Mouse (Mus musculus): ENCODE results near the gene Taok1. TPM values are rescaled to one million over a fixed set of nuclear protein-coding genes. Genes with fewer than 3 reads are reported as not detected.
"Not testable (repeated sequence)": the region's sequence is repeated elsewhere in the genome, so short reads cannot be mapped to it uniquely, and the experiment has no call there.

Gene Taok1
- total RNA-seq (2021): 10 to 100 TPM; 62.0 to 62.8 TPM

DNA sequence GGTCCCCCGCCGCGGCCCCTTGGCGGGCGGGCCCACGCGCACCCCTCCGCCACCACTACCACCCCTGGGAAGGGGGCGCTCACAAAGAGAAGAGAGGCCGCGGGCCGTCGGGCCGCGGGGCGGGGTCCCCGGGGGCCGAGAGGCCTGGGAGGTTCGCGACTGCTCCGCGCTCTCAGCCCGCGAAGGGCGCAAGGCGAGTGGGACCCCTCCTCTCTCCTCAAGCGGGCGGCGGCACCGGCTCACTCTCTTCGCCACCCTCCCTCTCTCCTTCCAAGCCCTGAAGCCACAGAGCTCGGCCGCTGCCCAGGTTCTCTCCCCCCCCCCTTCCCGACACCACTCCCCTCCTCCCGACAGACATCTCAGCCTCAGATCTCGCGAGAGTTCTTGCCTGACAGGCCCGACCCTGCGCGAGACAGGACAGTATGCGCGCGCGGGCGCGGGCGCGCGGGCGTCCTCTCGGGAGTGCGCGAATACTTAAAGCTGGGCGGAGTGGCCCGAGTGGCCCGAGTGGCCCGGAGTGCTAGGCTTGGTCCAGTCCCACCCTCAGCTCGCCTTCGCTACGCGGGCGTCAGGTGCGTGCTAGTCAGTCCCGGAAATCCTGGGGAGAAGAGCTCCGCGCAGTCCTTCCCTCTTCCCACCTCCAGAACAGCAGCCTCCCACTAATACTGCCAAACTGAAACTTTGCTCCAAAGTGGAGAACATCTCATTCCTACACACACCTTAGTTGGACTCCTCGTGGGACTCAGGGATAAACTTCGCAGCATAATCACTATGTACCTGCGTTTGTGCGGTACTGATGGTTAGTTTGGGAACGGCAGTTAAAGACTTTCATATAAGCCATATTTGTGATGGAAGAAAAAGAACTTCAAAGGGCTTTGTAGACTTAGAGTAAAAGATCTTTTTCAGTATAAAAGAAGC is at the start of gene Taok1:
Gene Taok1, minus strand, starts transcription at position 278 of the 918 bp plus-strand sequence.
- peak; percentile 98 for DNase-seq

DNA sequence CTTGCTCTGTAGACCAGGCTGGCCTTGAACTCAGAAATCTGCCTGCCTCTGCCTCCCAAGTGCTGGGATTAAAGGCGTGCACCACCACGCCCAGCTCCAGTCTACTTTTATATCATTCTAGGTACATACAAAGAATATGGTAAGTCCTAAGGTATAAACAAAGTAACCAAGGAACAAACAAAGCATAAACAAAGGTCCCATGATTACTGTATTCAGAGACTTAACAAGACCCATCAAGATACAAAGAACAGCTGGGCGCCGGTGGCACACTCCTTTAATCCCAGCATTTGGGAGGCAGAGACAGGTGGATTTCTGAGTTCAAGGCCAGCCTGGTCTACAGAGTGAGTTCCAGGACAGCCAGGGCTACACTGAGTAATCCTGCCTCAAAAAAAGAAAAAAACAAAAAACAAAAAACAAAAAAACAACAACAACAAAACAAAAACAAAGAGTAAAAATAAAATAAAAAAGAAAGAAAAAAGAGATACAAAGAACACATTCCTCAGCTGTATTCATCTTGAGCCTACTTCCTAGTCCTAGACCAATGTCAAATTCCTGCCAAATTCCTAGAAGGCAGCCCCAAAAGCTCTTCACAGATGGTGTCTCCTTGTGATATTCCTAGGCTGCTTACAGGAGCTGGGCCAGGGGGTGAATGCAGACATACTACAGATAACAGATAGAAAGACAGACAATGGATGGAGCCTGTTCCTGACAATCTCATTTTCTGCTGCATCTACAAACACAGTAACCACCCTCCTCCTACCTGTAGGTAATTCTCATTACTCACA is 46.0 kb upstream of the Taok1 start:
- not testable (repeated sequence) for DNase-seq

DNA sequence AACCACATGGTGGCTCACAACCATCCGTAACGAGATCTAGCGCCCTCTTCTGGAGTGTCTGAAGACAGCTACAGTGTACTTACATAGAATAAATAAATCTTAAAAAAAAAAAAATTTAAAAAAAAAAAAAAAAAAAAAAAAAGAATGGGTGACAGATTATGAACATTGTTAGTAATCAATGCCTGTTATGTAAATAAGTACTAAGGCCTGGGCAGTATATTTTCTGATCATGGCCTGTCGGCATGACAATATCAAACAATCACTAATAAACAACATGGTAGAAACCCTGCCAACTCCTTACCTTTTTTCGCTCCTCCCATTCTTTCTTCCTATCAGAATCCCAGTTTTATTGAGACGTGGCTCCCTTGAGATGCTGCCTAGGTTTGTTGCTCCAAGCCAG is 44.9 kb upstream of the Taok1 start:
- DNase-seq: no peak

DNA sequence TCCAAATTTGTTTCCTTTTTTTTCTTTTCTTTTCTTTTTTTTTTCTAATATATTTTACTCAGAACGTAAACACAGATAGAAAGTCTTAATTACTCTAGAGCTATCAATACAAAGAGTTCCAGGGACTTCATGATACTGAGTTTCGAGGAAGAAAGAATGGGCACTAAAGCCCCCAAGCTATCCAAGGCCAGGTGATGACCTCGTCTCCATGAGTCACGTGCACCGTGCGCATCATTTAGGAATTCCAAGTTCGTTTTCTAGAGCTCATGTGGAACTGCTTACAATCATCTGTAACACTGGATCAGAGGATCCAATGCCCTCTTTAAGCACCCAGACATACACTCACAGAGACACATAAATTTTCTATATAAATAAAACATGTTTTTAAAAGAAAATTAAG is 41.3 kb upstream of the Taok1 start:
- no peak for DNase-seq

DNA sequence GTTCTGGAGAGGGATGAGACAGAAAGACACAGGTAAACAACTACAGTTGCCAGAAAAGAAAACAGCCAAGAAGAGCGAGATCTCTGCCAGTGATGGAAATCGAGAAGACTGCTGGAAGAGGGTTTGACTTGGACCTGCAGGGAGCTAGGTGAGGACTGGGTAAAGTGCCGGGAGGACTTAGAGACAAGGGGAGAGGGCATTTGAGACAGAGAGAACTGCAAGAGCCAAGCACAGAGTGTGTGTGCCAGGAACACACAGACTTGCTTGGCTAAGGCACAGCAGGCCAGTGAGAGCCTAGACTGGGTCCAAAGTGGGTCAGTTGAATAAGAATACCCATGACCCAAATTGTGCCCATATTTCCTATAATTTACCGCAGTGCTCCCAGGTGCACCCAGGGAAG is 37.9 kb upstream of the Taok1 start:
- DNase-seq: no peak

DNA sequence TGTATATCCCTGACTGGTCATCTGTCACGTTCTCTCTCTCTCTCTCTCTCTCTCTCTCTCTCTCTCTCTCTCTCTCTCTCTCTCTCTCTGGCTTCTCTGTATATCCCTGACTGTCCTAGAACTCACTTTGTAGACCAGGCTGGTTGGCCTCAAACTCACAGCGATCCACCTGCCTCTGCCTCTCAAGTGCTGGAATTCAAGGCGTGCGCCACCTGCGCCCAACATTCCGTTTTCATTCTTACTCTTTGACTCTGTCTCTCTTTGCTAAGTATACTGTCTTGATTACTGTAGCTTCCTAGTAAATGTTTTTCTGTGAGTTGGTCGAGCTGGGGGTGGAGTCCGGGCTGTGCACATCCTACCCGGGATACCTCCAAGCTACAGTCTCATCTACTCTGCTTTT is 33.8 kb upstream of the Taok1 start:
- DNase-seq: no peak

DNA sequence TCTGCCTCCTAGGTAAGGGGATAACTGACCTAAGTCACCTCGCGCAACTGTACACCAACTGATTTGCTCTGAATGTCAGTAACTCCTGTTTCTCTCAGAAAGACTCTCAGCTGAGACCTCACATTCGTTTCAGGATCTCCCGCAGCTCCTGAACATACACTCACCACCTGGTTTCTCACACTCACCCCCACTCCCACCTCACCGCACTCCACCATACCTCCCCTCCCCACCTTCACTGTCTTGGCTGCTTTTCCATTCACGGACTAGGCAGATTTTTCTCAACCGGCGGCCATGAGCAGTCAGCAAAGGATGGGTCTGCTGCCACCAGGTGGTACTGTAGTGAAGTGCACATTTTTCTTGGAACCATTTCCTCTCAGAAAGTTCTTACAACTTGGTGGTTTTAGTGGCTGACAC is 22.6 kb upstream of the Taok1 start:
- DNase-seq: peak; percentile 86

DNA sequence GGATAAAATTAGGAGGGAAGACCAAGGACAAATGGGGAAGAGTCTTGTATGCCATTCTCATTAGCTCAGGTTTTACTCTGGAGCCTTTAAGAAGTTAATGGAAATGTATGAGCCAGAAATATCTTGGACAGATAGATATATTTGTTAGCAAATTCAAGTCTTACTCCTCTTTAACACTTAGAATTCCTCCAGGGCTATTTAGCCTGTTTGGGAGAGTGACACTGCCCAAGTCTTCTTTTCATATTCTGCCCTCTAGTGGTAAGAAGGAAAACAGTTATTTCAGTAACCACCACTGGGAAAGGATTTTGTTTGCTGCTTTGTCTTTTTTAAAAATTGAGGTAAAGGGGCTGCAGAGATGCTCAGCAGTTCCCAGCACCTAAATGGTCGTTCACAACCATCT is 21.9 kb upstream of the Taok1 start:
- DNase-seq: no peak

DNA sequence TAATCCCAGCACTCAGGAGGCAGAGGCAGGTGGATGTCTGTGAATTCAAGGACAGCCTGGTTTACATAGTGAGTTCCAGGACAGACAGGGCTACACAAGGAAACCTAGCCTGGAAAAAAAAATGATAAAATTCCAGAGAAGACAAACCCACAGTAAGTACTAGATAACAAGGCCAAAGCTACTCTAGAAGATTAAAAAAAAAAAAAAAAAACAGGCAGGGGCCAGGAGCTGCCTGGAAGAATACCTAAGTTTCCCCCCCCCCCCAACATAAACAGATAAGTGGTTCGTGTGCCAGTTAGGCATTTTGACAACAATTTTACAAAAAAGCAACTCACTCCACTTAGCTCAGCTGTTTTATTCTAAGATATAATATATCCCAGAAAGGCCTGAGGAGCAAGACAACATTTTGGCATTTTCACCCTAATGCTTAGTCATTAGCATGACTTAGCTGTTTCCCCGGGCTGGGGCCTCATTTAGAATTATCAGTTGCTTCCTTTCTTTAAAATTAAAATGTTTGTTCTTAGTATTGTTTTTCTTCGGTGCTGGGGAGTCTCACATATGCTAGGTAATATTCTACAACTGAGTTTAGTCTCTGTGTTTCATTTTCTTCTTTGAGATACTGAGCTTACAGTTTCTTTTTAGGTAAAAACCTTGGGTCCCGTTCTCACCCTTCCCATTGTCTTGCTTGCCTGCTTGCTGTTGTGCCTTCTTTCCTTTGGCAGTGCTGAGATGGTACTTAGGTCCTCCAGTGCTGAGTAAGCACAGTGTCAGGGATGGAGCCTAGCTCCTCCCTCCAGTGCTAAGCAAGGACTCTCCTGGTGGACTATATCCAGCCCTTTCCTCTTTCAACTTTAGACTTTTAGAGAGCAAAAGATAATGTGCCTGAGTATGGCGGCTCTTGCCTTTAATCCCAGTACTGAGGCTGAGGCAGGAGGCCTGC is 19.3 kb upstream of the Taok1 start:
- DNase-seq: no peak

DNA sequence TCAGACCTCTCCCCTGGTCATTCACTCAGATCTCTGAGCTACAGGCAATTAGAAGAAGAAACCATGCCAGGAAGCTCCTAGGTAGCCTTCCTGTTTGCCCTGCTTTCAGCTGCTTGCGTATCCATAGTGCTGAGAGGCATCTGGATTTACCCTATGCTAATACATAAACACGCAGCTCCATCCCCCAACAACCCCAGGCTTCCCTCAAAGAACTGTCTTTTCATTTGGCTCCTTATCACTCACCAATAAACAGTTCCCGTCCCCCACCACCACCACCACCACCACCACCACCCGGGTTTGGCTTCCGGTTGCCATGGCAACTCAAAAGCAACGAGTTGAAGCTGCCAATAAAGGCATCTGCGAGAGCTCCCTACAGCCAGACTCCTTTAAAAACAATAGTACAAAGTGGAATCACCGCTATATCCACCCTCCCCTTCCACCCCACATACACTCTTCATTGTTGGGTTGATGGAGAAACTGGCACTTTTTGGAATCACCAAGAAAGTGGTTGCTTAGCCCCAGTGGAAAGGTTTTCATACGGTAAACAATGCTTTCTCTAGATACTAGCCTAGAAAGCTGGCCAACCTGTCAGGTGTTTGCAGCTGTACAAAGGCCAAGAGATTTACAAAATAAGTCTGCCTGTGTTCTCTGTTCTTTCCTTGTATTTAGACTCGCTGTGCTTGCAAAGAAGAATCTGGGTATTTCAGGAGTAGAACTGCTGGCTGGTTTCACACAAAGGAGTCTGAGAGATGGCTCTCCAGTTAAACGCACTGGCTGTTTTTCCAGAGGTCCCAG is 17.6 kb upstream of the Taok1 start:
- peak; percentile 47 for DNase-seq

DNA sequence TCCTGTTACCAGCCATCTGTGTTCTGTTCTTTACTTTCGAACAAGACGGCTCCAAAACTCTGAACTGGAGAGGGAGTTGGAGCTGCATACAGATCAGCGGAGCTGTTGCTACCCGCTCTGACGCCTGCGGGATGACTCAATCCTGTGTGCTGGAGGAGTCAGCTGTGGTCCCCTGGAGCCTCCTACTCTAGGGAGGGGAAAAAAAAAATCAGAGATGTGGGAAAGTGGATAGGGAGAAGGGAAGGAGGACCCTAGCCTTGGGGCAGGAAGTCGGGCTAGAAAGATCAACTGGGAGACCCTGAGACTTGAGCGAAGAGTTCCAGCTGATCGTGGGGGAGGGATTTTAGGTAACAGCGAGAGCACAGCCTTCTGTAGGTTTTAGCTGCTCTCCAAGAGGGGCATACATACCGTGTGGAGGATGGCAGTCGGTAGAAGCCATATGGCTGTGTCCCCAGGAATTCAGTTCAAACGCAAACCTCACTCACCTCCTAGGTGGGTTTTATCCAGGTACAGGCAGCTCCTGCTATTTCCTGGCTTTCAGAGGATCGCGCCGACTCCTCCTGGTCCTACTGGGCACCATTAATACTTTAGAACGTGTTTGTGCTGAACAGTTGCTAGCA is 16.9 kb upstream of the Taok1 start:
- DNase-seq: peak; percentile 52

DNA sequence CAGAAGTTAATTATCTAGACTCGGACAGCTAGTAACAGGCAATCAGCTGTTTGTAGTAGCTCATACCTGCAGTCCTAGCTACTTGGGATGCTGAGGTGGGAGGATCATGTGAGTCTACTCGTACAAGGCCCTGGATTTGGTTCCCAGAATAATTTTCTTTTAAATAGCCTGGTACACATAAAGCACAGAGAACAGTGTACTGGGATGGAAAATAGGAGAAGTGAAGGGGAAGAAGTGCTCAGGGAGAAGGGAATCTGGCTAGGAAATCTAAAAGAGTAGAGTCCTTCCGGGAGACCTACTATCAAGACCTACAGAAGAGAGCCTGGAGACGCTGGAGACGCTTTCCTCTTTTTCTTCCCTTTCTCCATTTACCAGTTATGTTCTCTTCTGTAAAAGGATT is 16.4 kb upstream of the Taok1 start:
- no peak for DNase-seq

DNA sequence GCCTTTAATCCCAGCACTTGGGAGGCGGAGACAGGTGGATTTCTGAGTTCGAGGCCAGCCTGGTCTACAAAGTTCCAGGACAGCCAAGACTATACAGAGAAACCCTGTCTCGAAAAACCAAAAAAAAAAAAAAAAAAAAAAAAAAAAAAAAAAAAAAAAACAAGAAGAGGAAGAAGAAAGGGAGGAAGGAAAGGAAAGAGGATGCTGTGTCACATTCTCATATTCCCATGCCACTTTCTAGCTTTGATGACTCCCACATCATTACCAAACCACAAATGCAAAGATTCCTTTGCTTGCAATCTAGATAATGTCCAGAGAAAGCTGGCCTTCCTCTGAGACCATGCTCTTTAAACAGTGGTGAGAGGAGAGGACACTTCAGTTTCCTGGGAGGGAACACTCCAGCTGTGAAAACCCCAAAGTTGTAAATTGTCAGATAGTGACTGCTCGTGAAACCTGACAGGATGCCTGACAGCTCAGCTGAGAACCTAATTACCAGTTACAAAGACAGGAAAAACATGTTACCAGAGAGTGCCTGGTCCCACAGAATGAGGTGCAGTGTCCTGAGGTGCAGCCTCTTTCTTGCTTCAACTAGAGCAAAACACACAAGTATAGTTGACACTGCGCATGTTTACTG is 14.4 kb upstream of the Taok1 start:
- no peak for DNase-seq

DNA sequence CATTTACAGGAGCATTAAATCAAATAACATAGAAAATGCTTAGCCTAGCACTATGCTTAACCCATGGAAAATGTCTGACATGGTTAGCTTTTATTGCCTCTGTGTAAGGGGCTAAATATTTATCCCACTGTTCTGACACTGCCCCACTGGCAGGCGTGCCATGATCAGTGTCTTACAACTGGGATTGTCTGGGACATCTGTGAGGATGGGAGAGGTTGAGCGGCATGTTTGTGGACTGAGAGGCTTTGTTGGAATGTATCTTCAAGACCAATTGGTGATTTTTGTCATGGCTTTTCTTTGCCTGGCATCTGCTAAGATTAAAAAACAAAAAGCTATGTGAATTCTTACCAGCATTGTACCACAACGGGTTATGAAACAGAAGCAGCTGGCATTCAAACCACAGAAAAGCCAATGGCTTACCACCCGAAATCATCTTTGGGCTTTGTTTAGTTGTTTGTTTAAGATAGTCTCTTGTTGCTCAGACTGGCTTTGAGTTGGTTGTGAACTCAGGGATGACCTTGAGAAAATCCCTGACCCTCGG is 7.5 kb upstream of the Taok1 start:
- no peak for DNase-seq

DNA sequence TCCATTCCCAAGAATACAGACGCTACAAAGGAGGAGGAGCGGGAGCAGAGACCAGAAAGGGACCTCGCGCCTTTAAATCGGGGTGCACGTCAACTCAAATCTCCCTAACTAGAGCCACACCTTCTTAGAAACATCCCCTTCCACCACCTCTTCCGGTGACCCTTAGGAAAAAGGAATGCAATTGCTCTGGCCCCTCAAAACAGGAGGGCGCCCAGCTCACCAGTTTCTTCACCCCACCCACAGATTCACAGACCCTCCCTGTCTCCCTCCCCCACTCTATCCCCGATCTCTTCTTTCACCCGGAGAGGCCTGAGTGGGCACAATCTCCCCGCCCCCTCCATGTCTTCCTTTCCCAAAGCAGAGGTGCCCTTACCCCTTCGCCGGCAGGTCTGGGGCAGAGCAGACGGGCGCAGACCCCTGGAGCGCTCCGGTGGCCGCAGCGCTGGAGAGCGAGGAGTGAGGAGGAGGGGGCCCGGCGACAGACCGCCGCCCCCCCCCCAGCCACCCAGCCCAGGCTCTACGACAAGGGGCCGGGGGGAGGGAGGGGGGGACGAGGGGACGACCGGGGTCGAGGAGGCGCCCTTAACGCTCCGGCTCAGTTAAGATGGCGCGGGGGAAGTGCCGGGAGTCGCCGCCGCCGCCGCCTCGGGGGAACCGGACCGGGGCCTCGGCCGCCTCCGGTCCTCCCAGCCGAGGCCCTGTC is 629 bp downstream of the Taok1 start:
- DNase-seq: peak; percentile 53

DNA sequence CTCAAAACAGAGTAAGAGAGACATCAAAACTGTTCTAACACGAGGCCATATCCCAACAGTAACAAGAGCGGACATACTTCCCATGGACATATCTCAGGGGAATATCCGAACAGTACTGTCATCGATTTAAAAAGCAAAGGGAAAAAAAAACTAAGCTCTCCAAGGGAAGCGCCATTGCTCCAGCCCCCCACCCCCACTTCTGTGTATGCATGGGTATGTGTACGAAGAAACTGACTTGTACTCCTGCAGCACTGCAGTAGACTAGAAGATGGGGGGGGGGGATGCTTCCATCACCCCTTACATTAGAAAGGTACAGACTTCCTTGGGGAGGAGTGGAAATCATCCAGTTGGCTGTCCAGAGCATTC is 1.2 kb downstream of the Taok1 start:
- DNase-seq: no peak

DNA sequence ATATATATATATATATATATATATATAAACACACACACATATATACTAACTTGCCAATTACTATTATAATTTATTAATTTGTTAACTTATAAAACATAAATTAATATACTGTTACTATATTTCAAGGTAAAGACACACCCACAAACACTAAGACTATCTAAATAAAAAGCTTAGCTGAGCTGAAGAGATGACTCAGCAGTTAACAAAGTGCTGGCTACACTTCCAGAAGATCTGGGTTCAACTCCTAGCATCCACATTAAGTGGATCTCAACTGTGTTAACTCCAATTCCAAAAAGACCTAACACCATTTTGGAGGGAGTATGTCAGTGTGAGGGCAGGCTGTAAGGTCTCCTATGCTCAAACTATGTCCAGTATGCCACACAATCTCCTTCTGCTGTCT is 10.3 kb downstream of the Taok1 start:
- DNase-seq: no peak

DNA sequence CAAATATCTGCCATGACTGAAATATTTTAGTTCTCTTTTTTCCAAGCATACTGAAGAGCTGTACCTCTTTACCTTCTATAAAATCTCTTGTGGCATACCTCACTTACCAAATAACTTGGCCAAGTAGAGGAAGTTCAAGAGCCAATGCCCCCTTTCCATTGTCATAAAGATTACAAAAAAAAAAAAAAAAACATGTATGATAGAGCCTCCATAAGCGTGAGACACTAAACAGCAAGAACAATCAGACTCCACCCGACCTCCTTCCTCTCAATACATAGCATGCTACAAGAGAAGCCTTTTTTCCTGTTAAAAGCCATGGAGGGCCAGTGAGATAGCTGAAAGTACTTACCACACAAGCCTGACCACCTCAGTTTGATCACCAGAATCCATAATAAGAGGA is 16.2 kb downstream of the Taok1 start:
- no peak for DNase-seq

DNA sequence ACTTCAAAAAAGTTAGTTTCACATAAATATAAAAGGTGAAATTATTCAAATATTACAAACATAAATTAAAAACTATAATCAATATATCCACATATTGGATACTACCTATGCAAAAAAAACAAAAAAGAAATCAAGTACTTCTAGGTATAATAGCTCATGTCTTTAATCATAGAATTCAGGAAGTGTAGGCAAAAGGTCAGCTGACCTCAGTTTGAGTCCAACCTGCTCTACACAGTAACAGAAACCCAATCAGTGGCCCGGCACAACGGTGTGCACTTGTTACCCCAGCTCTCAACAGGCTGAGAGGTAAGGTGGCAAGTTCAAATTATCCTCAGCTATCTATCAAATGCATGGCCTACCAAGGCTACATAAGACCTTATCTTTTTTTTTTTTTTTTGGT is 16.8 kb downstream of the Taok1 start:
- DNase-seq: no peak

DNA sequence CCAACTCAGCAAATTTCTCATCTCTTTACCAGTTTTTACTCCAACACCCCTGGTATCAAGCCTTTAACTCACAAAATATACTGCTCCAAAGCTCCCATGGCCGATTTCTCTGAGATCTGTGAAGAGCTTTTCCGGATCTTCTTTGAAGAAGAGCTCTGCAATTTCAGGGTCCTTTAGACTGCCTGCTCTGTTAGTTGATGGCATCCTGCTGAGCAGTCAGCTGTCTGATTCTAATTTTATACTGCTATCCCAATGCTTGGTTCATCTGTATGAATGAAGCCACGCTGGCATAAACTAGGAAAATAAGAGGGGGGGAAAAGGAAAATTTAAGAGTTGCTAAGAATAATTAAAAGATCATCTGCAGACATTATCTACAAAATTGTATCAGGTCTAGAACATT is 22.4 kb downstream of the Taok1 start:
- DNase-seq: no peak
